Mouse (Mus musculus): ENCODE results near the gene Lce1l.
"Not testable (repeated sequence)": the region's sequence is repeated elsewhere in the genome, so short reads cannot be mapped to it uniquely, and the experiment has no call there.

Lce1l gene

DNA sequence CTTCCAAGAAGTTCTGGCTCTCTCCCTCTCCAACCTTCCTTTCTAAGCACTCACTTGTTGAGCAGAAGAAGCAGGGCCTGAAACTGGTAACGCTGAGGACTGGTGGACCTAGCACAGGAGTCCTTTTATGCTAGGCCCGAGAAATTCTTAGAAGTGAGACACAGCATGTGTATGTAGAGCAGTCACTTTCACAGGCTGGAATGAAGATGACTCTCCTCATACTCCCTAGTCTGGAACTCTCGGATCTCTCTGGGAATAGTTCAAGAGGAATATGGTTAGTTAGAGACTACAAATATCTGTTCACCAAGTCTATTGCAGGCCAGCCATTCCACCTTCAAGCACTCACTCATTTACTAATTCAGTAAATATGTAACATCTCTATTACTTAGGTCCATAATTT, at the start of gene Lce1l:
Gene Lce1l (minus strand): TSS at position 101 of the 400 bp plus-strand sequence.
- DNase-seq (ENCODE audit: low read depth) = no peak

- no peak for DNase-seq (ENCODE audit: low read depth)
These were observed 43.4 kb upstream of the Lce1l start for GRCm38 (mm10) chr3:92894489-92894888.

DNA sequence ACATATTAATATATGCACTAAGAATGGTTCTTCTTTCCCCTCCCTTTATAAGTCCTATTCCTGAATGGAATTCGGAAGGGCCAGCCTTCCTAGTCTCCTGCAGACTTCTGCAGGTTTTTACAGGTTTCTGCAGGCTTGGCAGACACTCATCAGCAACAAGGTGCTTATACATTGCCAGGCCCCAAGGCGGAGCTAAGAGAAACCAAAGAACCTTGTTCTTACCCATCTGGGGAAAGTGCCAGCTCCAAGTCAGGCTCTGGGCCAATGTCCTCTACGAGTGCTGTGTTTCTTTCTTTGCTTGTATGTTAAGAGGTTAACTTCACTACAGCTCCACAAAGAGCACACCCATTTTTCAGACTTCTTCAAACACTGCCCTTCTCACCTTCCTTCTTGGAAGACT, 43.0 kb upstream of the Lce1l start:
- DNase-seq (ENCODE audit: low read depth) = no peak

DNA sequence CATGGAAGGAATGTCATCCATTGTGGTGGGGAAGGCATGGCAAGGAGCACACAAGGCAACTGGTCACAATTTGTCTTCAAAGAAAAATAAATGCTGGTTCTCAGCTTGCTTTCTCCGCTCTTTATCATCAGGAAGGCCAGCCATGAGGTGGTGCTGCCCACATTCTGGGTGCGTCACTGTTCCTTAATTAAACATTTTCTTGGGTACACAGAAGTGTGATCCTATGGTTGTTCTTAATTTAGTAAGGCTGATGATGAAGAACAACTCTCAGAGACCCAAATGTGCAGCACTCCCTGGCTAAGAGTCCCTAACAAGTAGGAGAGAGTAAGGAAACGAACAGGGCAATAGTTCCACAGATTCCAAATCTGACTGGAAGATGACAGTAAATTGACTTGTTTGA, 23.1 kb upstream of the Lce1l start:
- no peak for DNase-seq (ENCODE audit: low read depth)

DNA sequence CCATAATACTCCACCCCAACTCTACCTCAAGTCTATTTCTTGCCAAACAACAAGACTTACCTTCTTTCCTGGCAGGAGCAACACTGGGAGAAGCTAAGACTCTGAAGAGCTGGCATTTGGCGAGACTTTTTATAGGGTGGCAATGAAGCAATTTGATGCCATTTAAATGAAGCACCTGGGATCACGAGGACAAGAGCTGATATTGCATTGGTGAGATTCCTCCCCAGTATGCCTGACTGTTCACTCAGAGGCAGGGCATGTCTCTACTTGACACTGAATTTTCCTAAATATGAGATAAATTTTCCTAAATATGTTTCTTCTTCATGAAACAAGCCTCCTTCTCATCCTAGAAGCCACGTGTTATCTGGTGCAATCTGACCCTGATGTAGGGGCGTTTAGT, 19.0 kb upstream of the Lce1l start, which contains the start of gene 2310050C09Rik:
Gene 2310050C09Rik (minus strand): TSS at position 101 of the 400 bp plus-strand sequence.
- no peak for DNase-seq (ENCODE audit: low read depth)

DNA sequence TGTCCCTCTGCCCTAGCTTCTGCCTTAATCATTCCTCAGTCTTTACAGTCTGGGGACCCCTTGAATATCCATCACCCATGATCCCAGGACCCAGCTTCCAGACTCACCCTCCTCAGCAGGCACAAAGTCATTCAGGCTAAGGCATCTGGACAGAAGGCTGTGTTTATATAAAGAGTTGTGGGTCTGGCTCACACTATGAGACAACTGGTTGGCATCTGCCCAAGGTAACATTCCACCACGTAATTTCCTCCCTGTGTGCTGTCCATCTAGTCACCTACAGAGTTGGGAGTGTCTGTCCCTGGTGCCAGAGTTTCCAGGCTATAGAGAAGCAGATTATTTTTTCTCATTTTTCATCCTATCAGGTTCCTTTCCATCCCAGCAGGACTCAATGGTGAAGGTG, 24.0 kb downstream of the Lce1l start, which contains the start of gene Kprp:
Gene Kprp (minus strand): TSS at position 140 of the 400 bp plus-strand sequence.
- DNase-seq (ENCODE audit: low read depth) = no peak

DNA sequence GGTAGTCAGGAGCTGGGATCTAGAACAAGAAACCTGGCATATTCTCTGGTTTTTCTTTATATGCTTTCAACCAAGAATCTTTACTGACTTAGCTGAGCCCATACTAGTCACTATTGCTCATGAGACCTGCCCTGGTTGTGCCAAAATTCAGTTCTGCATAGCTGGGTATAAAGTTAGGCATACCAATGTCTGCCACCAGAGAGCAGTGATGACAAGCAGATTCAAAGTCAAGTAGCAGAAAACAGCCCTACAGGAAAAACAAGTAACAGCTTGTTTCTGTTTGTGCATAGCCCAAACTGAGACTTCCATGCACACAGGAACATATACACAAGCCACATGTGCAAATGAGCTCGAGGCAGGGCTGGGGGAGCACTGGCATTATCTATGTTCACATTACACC, 25.3 kb downstream of the Lce1l start:
- no peak for DNase-seq (ENCODE audit: low read depth)

GRCm38 (mm10) chr3:92816036-92816435, 35.0 kb downstream of the Lce1l start:
- DNase-seq (ENCODE audit: low read depth) = not testable (repeated sequence)

GRCm38 (mm10) chr3:92815581-92815980, 35.5 kb downstream of the Lce1l start:
- DNase-seq (ENCODE audit: low read depth) = no peak

- DNase-seq (ENCODE audit: low read depth) = no peak
These were observed 43.3 kb downstream of the Lce1l start, which contains the start of gene Lce1k for GRCm38 (mm10) chr3:92807791-92808190. Gene Lce1k (minus strand): TSS chr3:92807891.

Measured in c-Kit-positive CD71-positive TER-119-negative erythroid progenitor cells, embryonic 14.5 days (primary cell).